Mouse (Mus musculus): ENCODE results near the gene Tet3.

DNA sequence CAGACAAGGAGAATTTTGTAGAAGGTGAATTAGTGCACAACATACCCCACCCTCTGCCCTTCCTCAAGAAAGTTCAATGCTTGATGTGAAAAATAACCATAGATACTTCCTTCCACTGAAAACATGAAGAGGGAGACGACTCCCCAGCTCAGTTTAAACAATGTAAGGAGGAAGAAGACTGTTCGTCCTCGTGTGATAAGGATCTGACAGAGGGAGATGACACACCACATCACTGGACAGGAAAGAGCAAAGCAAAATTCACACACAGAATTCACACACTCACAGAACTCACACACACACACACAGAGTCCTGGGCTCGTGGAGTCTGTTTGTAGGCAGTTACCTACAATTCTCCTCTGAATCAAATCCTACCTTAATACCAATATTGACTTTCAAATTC is 31.7 kb upstream of the Tet3 start:
- TF ChIP-seq CTCF (IDR thresholded peaks at IDR 0.05; ENCODE audit: insufficient read depth, low read depth, low read length) (no peak), POLR2A (IDR thresholded peaks at IDR 0.05; ENCODE audit: insufficient read depth, low read depth, low read length) (no peak)
